Mouse (Mus musculus) heart, embryonic 10.5 days (tissue): Measurements from ENCODE around the gene 2200002D01Rik. TPM values are rescaled to one million over a fixed set of nuclear protein-coding genes. Genes with fewer than 3 reads are reported as not detected.

Experiments used
- DNase-seq: peaks from one replicate; pipeline ENCODE4 v3.0.0-alpha.2; 2017; ENCODE audit warnings: low spot score
- H3K27ac ChIP-seq: fragments of 300-500 bp; sonication (generic); 2 replicates; pipeline ENCODE4 v1.5.1; 2016; ENCODE audit warnings: mild to moderate bottlenecking
- H3K27me3 ChIP-seq: fragments of 300-500 bp; sonication (generic); 2 replicates; pipeline ENCODE4 v1.6.1; 2016; ENCODE audit warnings: mild to moderate bottlenecking; ENCODE audit not compliant: poor library complexity, insufficient read depth, severe bottlenecking
- H3K36me3 ChIP-seq: fragments of 300-500 bp; sonication (generic); 2 replicates; pipeline ENCODE4 v1.6.1; 2016; ENCODE audit warnings: mild to moderate bottlenecking, moderate library complexity
- H3K4me1 ChIP-seq: fragments of 300-500 bp; sonication (generic); 2 replicates; pipeline ENCODE4 v1.6.1; 2016; ENCODE audit warnings: mild to moderate bottlenecking
- H3K4me3 ChIP-seq: fragments of 300-500 bp; sonication (generic); 2 replicates; pipeline ENCODE4 v1.5.1; 2016; ENCODE audit warnings: mild to moderate bottlenecking, moderate library complexity
- H3K9me3 ChIP-seq: fragments of 300-500 bp; sonication (generic); 2 replicates; pipeline ENCODE4 v1.6.1; 2016; ENCODE audit warnings: mild to moderate bottlenecking, moderate library complexity
- WGBS: fragments of 180-500 bp; shearing (Covaris S2); methylation state at CpG from one replicate; pipeline ENCODE4 v1.1.7; 2016; 5-methylcytosine and 5-hydroxymethylcytosine counted together
- polyA plus RNA-seq: library from polyadenylated mRNA; unstranded; fragments of >200 nt; fragmentation: Nextera tagmentation; extraction: Ambion mirVana; gene quantifications from 2 replicates; pipeline ENCODE4 v1.2.1, GENCODE M21; 2016

The 2200002D01Rik gene
- polyA plus RNA-seq, 1 experiment from 2014 or later = 9.7 TPM

GRCm38 (mm10) chr7:29266931-29267330 lies 18.7 kb upstream of the 2200002D01Rik start:
- no peaks in the 10 kb centered on the region for H3K27me3 ChIP-seq
- no peaks in the 10 kb centered on the region for H3K9me3 ChIP-seq
- H3K4me3 ChIP-seq = no peak overlapping the region
- 75% methylated on average over 4 of the region's 4 CpGs for WGBS
- H3K4me1 ChIP-seq = peaks cover 26% of the 10 kb centered on the region
- no peaks in the 10 kb centered on the region for H3K36me3 ChIP-seq
- DNase-seq = no peak
- no peak overlapping the region for H3K27ac ChIP-seq

GRCm38 (mm10) chr7:29265636-29266035 lies 17.4 kb upstream of the 2200002D01Rik start:
- no peak overlapping the region for H3K4me3 ChIP-seq
- H3K4me1 ChIP-seq = peaks cover 17% of the 10 kb centered on the region
- no peaks in the 10 kb centered on the region for H3K36me3 ChIP-seq
- 78% methylated on average over 7 of the region's 7 CpGs for WGBS
- H3K27ac ChIP-seq = no peak overlapping the region
- DNase-seq = no peak
- H3K27me3 ChIP-seq = no peaks in the 10 kb centered on the region
- H3K9me3 ChIP-seq = no peaks in the 10 kb centered on the region

GRCm38 (mm10) chr7:29263831-29264230 lies 15.6 kb upstream of the 2200002D01Rik start:
- DNase-seq = no peak
- Histone ChIP-seq H3K9me3 (no peaks in the 10 kb centered on the region), H3K27me3 (0 out of 2 replicates have a peak, but pooled peaks cover 4% of the 10 kb centered on the region), H3K4me3 (no peak overlapping the region), H3K36me3 (no peaks in the 10 kb centered on the region), H3K27ac (no peak overlapping the region), H3K4me1 (peaks cover 26% of the 10 kb centered on the region)
- 80% methylated on average over 3 of the region's 3 CpGs for WGBS

- WGBS = 68% methylated on average over 6 of the region's 6 CpGs
- peaks cover 42% of the 10 kb centered on the region for H3K4me1 ChIP-seq
- H3K4me3 ChIP-seq = no peak overlapping the region
- no peaks in the 10 kb centered on the region for H3K36me3 ChIP-seq
- 0 out of 2 replicates have a peak, but pooled peaks cover 4% of the 10 kb centered on the region for H3K27me3 ChIP-seq
- H3K27ac ChIP-seq = no peak overlapping the region
- DNase-seq = no peak
- H3K9me3 ChIP-seq = no peaks in the 10 kb centered on the region
These were observed 13.9 kb upstream of the 2200002D01Rik start for GRCm38 (mm10) chr7:29262151-29262550.

- H3K27ac ChIP-seq = peak overlapping the region; percentile 53
- 0 out of 2 replicates have a peak, but pooled peaks cover 4% of the 10 kb centered on the region for H3K27me3 ChIP-seq
- H3K36me3 ChIP-seq = no peaks in the 10 kb centered on the region
- WGBS = 75% methylated on average over 10 of the region's 10 CpGs
- H3K4me1 ChIP-seq = peaks cover 34% of the 10 kb centered on the region
- no peak overlapping the region for H3K4me3 ChIP-seq
- H3K9me3 ChIP-seq = no peaks in the 10 kb centered on the region
- DNase-seq = no peak
These were observed 11.8 kb upstream of the 2200002D01Rik start for GRCm38 (mm10) chr7:29259781-29260730.

- H3K36me3 ChIP-seq = no peaks in the 10 kb centered on the region
- 94% methylated on average over 1 of the region's 1 CpGs for WGBS
- 0 out of 2 replicates have a peak, but pooled peaks cover 4% of the 10 kb centered on the region for H3K27me3 ChIP-seq
- H3K9me3 ChIP-seq = no peaks in the 10 kb centered on the region
- peaks cover 50% of the 10 kb centered on the region for H3K4me1 ChIP-seq
- no peak overlapping the region for H3K4me3 ChIP-seq
- DNase-seq = no peak
- peak overlapping the region; percentile 73 for H3K27ac ChIP-seq
These were observed 9.1 kb upstream of the 2200002D01Rik start for GRCm38 (mm10) chr7:29257368-29257767.

GRCm38 (mm10) chr7:29255875-29256274 lies 7.6 kb upstream of the 2200002D01Rik start:
- Histone ChIP-seq H3K4me3 (no peak overlapping the region), H3K27me3 (0 out of 2 replicates have a peak, but pooled peaks cover 4% of the 10 kb centered on the region), H3K27ac (no peak overlapping the region), H3K4me1 (peaks cover 45% of the 10 kb centered on the region), H3K9me3 (no peaks in the 10 kb centered on the region), H3K36me3 (no peaks in the 10 kb centered on the region)
- no peak for DNase-seq
- 77% methylated on average over 4 of the region's 4 CpGs for WGBS

- no peak for DNase-seq
- no peak overlapping the region for H3K4me3 ChIP-seq
- H3K36me3 ChIP-seq = no peaks in the 10 kb centered on the region
- no peaks in the 10 kb centered on the region for H3K27me3 ChIP-seq
- H3K27ac ChIP-seq = 0 out of 2 replicates have a peak overlapping the region, but pooled peaks have one; percentile 42
- H3K4me1 ChIP-seq = peaks cover 36% of the 10 kb centered on the region
- no peaks in the 10 kb centered on the region for H3K9me3 ChIP-seq
- 42% methylated on average over 5 of the region's 5 CpGs for WGBS
These were observed 5.6 kb upstream of the 2200002D01Rik start for GRCm38 (mm10) chr7:29253842-29254241.

GRCm38 (mm10) chr7:29251166-29251565 lies 2.9 kb upstream of the 2200002D01Rik start:
- no peaks in the 10 kb centered on the region for H3K27me3 ChIP-seq
- H3K36me3 ChIP-seq = peaks cover 12% of the 10 kb centered on the region
- WGBS = 59% methylated on average over 3 of the region's 3 CpGs
- H3K4me3 ChIP-seq = no peak overlapping the region
- H3K4me1 ChIP-seq = peaks cover 35% of the 10 kb centered on the region
- H3K9me3 ChIP-seq = no peaks in the 10 kb centered on the region
- no peak for DNase-seq
- H3K27ac ChIP-seq = no peak overlapping the region

- Histone ChIP-seq H3K4me1 (peaks cover 22% of the 10 kb centered on the region), H3K4me3 (peak overlapping the region; percentile 57), H3K27me3 (no peaks in the 10 kb centered on the region), H3K27ac (peak overlapping the region; percentile 81), H3K36me3 (peaks cover 34% of the 10 kb centered on the region), H3K9me3 (no peaks in the 10 kb centered on the region)
- WGBS = 6% methylated on average over 19 of the region's 19 CpGs
- no peak for DNase-seq
These were observed 560 bp downstream of the 2200002D01Rik start for GRCm38 (mm10) chr7:29247706-29248105.

GRCm38 (mm10) chr7:29247314-29247700 lies 959 bp downstream of the 2200002D01Rik start:
- WGBS = 18% methylated on average over 16 of the region's 16 CpGs
- Histone ChIP-seq H3K4me1 (peaks cover 22% of the 10 kb centered on the region), H3K9me3 (no peaks in the 10 kb centered on the region), H3K4me3 (peak overlapping the region; percentile 57), H3K36me3 (peaks cover 34% of the 10 kb centered on the region), H3K27me3 (no peaks in the 10 kb centered on the region), H3K27ac (peak overlapping the region; percentile 81)
- DNase-seq = peak; percentile 84

GRCm38 (mm10) chr7:29246619-29247313 lies 1.5 kb downstream of the 2200002D01Rik start:
- Histone ChIP-seq H3K27ac (no peak overlapping the region), H3K36me3 (peaks cover 34% of the 10 kb centered on the region), H3K4me3 (no peak overlapping the region), H3K4me1 (peaks cover 22% of the 10 kb centered on the region), H3K9me3 (no peaks in the 10 kb centered on the region), H3K27me3 (no peaks in the 10 kb centered on the region)
- 81% methylated on average over 21 of the region's 21 CpGs for WGBS
- DNase-seq = no peak

GRCm38 (mm10) chr7:29246015-29246414 lies 2.3 kb downstream of the 2200002D01Rik start:
- 90% methylated on average over 5 of the region's 5 CpGs for WGBS
- peaks cover 22% of the 10 kb centered on the region for H3K4me1 ChIP-seq
- DNase-seq = no peak
- no peak overlapping the region for H3K27ac ChIP-seq
- H3K27me3 ChIP-seq = no peaks in the 10 kb centered on the region
- no peak overlapping the region for H3K4me3 ChIP-seq
- no peaks in the 10 kb centered on the region for H3K9me3 ChIP-seq
- H3K36me3 ChIP-seq = peaks cover 38% of the 10 kb centered on the region
